In the genomic region with DNA sequence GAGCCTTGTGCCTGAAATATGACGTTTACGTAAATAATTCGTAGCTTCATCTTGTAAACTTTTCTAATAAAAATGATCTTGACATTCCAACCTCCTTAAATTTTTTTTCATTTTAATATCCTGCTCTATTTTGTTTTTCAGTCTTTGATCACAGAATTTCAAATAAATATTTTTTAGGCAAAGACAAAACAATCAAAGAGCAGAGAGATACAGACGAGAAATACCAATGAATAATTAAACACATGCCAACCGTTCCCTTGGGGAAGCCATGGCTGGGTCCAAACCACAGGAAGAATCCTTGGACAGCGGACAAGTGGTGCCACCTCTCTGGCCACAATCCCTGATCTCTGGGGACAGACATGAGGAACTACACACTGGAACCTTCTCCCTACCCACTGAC, we compare ENCODE assay signal across 25 mouse cellular contexts. TPM values are rescaled to one million over a fixed set of nuclear protein-coding genes. Genes with fewer than 3 reads are reported as not detected.
DNase-seq lines count a peak whose midpoint lies in the region; ATAC-seq lines count a peak whose summit lies in the region.
"Had no signal": no experiment of that assay in that cellular context is flagged by ENCODE, and none has a peak within 500 bp of the region (broad histone marks: within the 10 kb centered on the region; RNA-seq: fewer than 3 reads in every experiment).

No protein-coding gene starts in this region.

- H3K27ac ChIP-seq in forebrain, embryonic 13.5 days, result peak overlapping the region; percentile 35; the same call in 1 of the 2 replicates
- H3K27ac ChIP-seq in forebrain, embryonic 16.5 days (ENCODE audit: low read length), result no peak overlapping the region
- peak overlapping the region; percentile 74 for H3K27ac ChIP-seq in hindbrain, embryonic 13.5 days
- H3K27ac ChIP-seq in hindbrain, embryonic 11.5 days (ENCODE audit: low read depth, low read length), result no peak overlapping the region
- peak overlapping the region; percentile 68 for H3K27ac ChIP-seq in hindbrain, embryonic 14.5 days
- H3K27ac ChIP-seq in midbrain, embryonic 14.5 days (replicated peaks; ENCODE audit: low read depth, low read length), result 0 out of 2 replicates have a peak overlapping the region, but pooled peaks have one; percentile 32
- H3K27ac ChIP-seq: embryonic facial prominence, embryonic 12.5 days; heart, embryonic 15.5 days; kidney, postnatal 0 days; left cerebral cortex, adult 2 months; limb, embryonic 15.5 days; liver, embryonic 14.5 days; neural tube, embryonic 12.5 days had no signal

- intact Hi-C loops in left cerebral cortex, postnatal 4 days (cut with DNase I), result no loop called here

- H3K27me3 ChIP-seq in forebrain, embryonic 13.5 days, result no peaks in the 10 kb centered on the region
- no peaks in the 10 kb centered on the region for H3K27me3 ChIP-seq in forebrain, embryonic 16.5 days (replicated peaks; ENCODE audit: control insufficient read depth, insufficient read depth, low read length)
- H3K27me3 ChIP-seq in hindbrain, embryonic 13.5 days, result no peaks in the 10 kb centered on the region
- no peaks in the 10 kb centered on the region for H3K27me3 ChIP-seq in hindbrain, embryonic 11.5 days (ENCODE audit: control insufficient read depth, insufficient read depth, low read length)
- H3K27me3 ChIP-seq in hindbrain, embryonic 14.5 days (ENCODE audit: control insufficient read depth, insufficient read depth, low read length), result no peaks in the 10 kb centered on the region
- H3K27me3 ChIP-seq in midbrain, embryonic 14.5 days (ENCODE audit: control insufficient read depth, insufficient read depth, low read length), result no peaks in the 10 kb centered on the region
- H3K27me3 ChIP-seq: limb, embryonic 15.5 days; neural tube, embryonic 12.5 days; Patski had no signal

- no peak for ATAC-seq in forebrain, embryonic 13.5 days
- ATAC-seq in forebrain, embryonic 16.5 days, result no peak
- ATAC-seq in hindbrain, embryonic 13.5 days (ENCODE audit: low FRiP score), result no peak
- ATAC-seq in hindbrain, embryonic 11.5 days (ENCODE audit: low FRiP score), result no peak
- no peak for ATAC-seq in hindbrain, embryonic 14.5 days (ENCODE audit: low FRiP score)
- peak; percentile 37; the same call in 1 of the 2 replicates for ATAC-seq in midbrain, embryonic 14.5 days (ENCODE audit: low FRiP score, low TSS enrichment)
- ATAC-seq: Patski had no signal

- no peak overlapping the region for H3K9ac ChIP-seq in forebrain, embryonic 13.5 days
- no peak overlapping the region for H3K9ac ChIP-seq in forebrain, embryonic 16.5 days (replicated peaks; ENCODE audit: low read depth, low read length)
- peak overlapping the region; percentile 3; the same call in 1 of the 2 replicates for H3K9ac ChIP-seq in hindbrain, embryonic 13.5 days
- H3K9ac ChIP-seq in hindbrain, embryonic 11.5 days (ENCODE audit: low read depth, low read length), result no peak overlapping the region
- H3K9ac ChIP-seq in hindbrain, embryonic 14.5 days, result no peak overlapping the region
- no peak overlapping the region for H3K9ac ChIP-seq in midbrain, embryonic 14.5 days (replicated peaks; ENCODE audit: low read length)
- H3K9ac ChIP-seq: embryonic facial prominence, embryonic 12.5 days; heart, embryonic 15.5 days; limb, embryonic 15.5 days; liver, embryonic 14.5 days; lung, embryonic 14.5 days had no signal

- H3K9me3 ChIP-seq in forebrain, embryonic 13.5 days (replicated peaks), result no peaks in the 10 kb centered on the region
- H3K9me3 ChIP-seq in forebrain, embryonic 16.5 days (ENCODE audit: control insufficient read depth, low read length), result no peaks in the 10 kb centered on the region
- no peaks in the 10 kb centered on the region for H3K9me3 ChIP-seq in hindbrain, embryonic 13.5 days
- no peaks in the 10 kb centered on the region for H3K9me3 ChIP-seq in hindbrain, embryonic 11.5 days (ENCODE audit: control insufficient read depth, low read length)
- H3K9me3 ChIP-seq in hindbrain, embryonic 14.5 days (ENCODE audit: control insufficient read depth, low read length), result no peaks in the 10 kb centered on the region
- no peaks in the 10 kb centered on the region for H3K9me3 ChIP-seq in midbrain, embryonic 14.5 days (ENCODE audit: control insufficient read depth, low read length)
- H3K9me3 ChIP-seq: embryonic facial prominence, embryonic 12.5 days; heart, embryonic 15.5 days; limb, embryonic 15.5 days; neural tube, embryonic 12.5 days had no signal

- 58% methylated on average over 6 of the region's 6 CpGs for WGBS in forebrain, embryonic 13.5 days
- WGBS in forebrain, embryonic 16.5 days, result 59% methylated on average over 6 of the region's 6 CpGs
- WGBS in hindbrain, embryonic 13.5 days, result 50% methylated on average over 6 of the region's 6 CpGs
- WGBS in hindbrain, embryonic 11.5 days, result 67% methylated on average over 6 of the region's 6 CpGs
- 41% methylated on average over 6 of the region's 6 CpGs for WGBS in hindbrain, embryonic 14.5 days
- 41% methylated on average over 6 of the region's 6 CpGs for WGBS in midbrain, embryonic 14.5 days

- no peak overlapping the region for H3K4me2 ChIP-seq in forebrain, embryonic 13.5 days
- H3K4me2 ChIP-seq in forebrain, embryonic 16.5 days (ENCODE audit: low read length), result no peak overlapping the region
- no peak overlapping the region for H3K4me2 ChIP-seq in hindbrain, embryonic 13.5 days
- H3K4me2 ChIP-seq in hindbrain, embryonic 11.5 days (replicated peaks; ENCODE audit: low read depth, low read length), result no peak overlapping the region
- H3K4me2 ChIP-seq in hindbrain, embryonic 14.5 days (replicated peaks), result no peak overlapping the region
- no peak overlapping the region for H3K4me2 ChIP-seq in midbrain, embryonic 14.5 days (ENCODE audit: low read length)
- H3K4me2 ChIP-seq: embryonic facial prominence, embryonic 12.5 days; heart, embryonic 15.5 days; limb, embryonic 15.5 days; lung, embryonic 14.5 days; neural tube, embryonic 12.5 days had no signal

- no peak for DNase-seq in hindbrain, embryonic 11.5 days (ENCODE audit: low spot score)
- DNase-seq in hindbrain, embryonic 14.5 days (ENCODE audit: low spot score), result no peak
- DNase-seq in midbrain, embryonic 14.5 days, result peak; percentile 44
- no peak for DNase-seq in left cerebral cortex, postnatal 4 days
- DNase-seq in gastrocnemius, adult 8-10 months (ENCODE audit: low spot score in 2 of 2), result no peak
- DNase-seq: cerebellum, adult 11-12 months; cerebellum, postnatal 25 days; gastrocnemius, postnatal 10 days; heart, adult 18-20 months; heart, postnatal 36 days; kidney, adult 2 months; lung, embryonic 14.5 days; thymus, adult 2 months; thymus, postnatal 4 days had no signal

- H3K36me3 ChIP-seq in forebrain, embryonic 13.5 days (ENCODE audit: poor library complexity, severe bottlenecking), result no peaks in the 10 kb centered on the region
- H3K36me3 ChIP-seq in forebrain, embryonic 16.5 days (ENCODE audit: control insufficient read depth, insufficient read depth), result no peaks in the 10 kb centered on the region
- no peaks in the 10 kb centered on the region for H3K36me3 ChIP-seq in hindbrain, embryonic 13.5 days
- H3K36me3 ChIP-seq in hindbrain, embryonic 11.5 days (ENCODE audit: control insufficient read depth, insufficient read depth, low read length), result no peaks in the 10 kb centered on the region
- no peaks in the 10 kb centered on the region for H3K36me3 ChIP-seq in hindbrain, embryonic 14.5 days (replicated peaks; ENCODE audit: control insufficient read depth, insufficient read depth)
- no peaks in the 10 kb centered on the region for H3K36me3 ChIP-seq in midbrain, embryonic 14.5 days (ENCODE audit: control insufficient read depth, insufficient read depth, low read length)
- H3K36me3 ChIP-seq: embryonic facial prominence, embryonic 12.5 days; heart, embryonic 15.5 days; limb, embryonic 15.5 days; neural tube, embryonic 12.5 days had no signal

- H3K4me3 ChIP-seq in forebrain, embryonic 13.5 days, result no peak overlapping the region
- no peak overlapping the region for H3K4me3 ChIP-seq in forebrain, embryonic 16.5 days (replicated peaks; ENCODE audit: low read length)
- H3K4me3 ChIP-seq in hindbrain, embryonic 13.5 days, result no peak overlapping the region
- H3K4me3 ChIP-seq in hindbrain, embryonic 11.5 days (ENCODE audit: low read depth, low read length), result no peak overlapping the region
- no peak overlapping the region for H3K4me3 ChIP-seq in hindbrain, embryonic 14.5 days (replicated peaks; ENCODE audit: low read length)
- no peak overlapping the region for H3K4me3 ChIP-seq in midbrain, embryonic 14.5 days (replicated peaks; ENCODE audit: low read depth, low read length)
- H3K4me3 ChIP-seq: embryonic facial prominence, embryonic 12.5 days; heart, embryonic 15.5 days; left cerebral cortex, adult 2 months; limb, embryonic 15.5 days; neural tube, embryonic 12.5 days had no signal

- H3K4me1 ChIP-seq in forebrain, embryonic 13.5 days, result peaks cover 66% of the 10 kb centered on the region
- H3K4me1 ChIP-seq in forebrain, embryonic 16.5 days (replicated peaks; ENCODE audit: control insufficient read depth, insufficient read depth, low read length), result peaks cover 22% of the 10 kb centered on the region
- H3K4me1 ChIP-seq in hindbrain, embryonic 13.5 days (replicated peaks), result peaks cover 72% of the 10 kb centered on the region
- peaks cover 12% of the 10 kb centered on the region for H3K4me1 ChIP-seq in hindbrain, embryonic 11.5 days (replicated peaks; ENCODE audit: control insufficient read depth, insufficient read depth, low read length)
- peaks cover 34% of the 10 kb centered on the region for H3K4me1 ChIP-seq in hindbrain, embryonic 14.5 days (replicated peaks; ENCODE audit: control insufficient read depth, insufficient read depth, low read length)
- H3K4me1 ChIP-seq in midbrain, embryonic 14.5 days (ENCODE audit: control insufficient read depth, insufficient read depth, low read length), result peaks cover 32% of the 10 kb centered on the region
- H3K4me1 ChIP-seq: limb, embryonic 15.5 days had no signal

RNA-seq across cellular contexts. Expression of gene Zfp536, which starts 38.3 kb away (rescaled TPM):
- polyA plus RNA-seq in forebrain, embryonic 13.5 days (2015; fragmentation: Nextera tagmentation; extraction: Ambion mirVana), result 39.7 and 42.0 TPM in 2 replicates
- 29.1 and 31.1 TPM in 2 replicates for polyA plus RNA-seq in forebrain, embryonic 16.5 days (2015; fragmentation: Nextera tagmentation; extraction: Ambion mirVana)
- polyA plus RNA-seq in hindbrain, embryonic 13.5 days (2015; fragmentation: Nextera tagmentation; extraction: Ambion mirVana), result 50.9 and 51.4 TPM in 2 replicates
- polyA plus RNA-seq in hindbrain, embryonic 11.5 days (2014; fragmentation: Nextera tagmentation; extraction: Ambion mirVana), result 27.0 and 34.2 TPM in 2 replicates
- 35.6 and 43.0 TPM in 2 replicates for polyA plus RNA-seq in hindbrain, embryonic 14.5 days (2014; fragmentation: Nextera tagmentation; extraction: Ambion mirVana)
- polyA plus RNA-seq in midbrain, embryonic 14.5 days (2014; fragmentation: Nextera tagmentation; extraction: Ambion mirVana), result 34.9 and 38.0 TPM in 2 replicates
- total RNA-seq in left cerebral cortex, postnatal 4 days (2021), result 10 to 100 TPM; 32.5 to 37.6 TPM
- under 1 TPM; 0.31 to 0.70 (median 0.50) TPM for total RNA-seq in gastrocnemius, adult 8-10 months (2022)
- polyA plus RNA-seq: liver, embryonic 14.5 days had no signal

Comparison
In these comparisons a context has a peak if more than half of its experiments do, and no peak if none do; other contexts are left out.
1. H3K27ac ChIP-seq: peak in forebrain, embryonic 13.5 days (single experiment), hindbrain, embryonic 13.5 days (single experiment), hindbrain, embryonic 14.5 days (single experiment) and midbrain, embryonic 14.5 days (single experiment); none in forebrain, embryonic 16.5 days (single experiment) and hindbrain, embryonic 11.5 days (single experiment).